Mouse (Mus musculus) intestine, embryonic 16.5 days (tissue): ENCODE data around the gene Ankdd1a. TPM values are rescaled to one million over a fixed set of nuclear protein-coding genes. Genes with fewer than 3 reads are reported as not detected.

ENCODE experiments used
- ATAC-seq: fragments of 200-750 bp; cut with Nextera tagmentation; 2 replicates; pipeline ENCODE4 v1.8.0; 2017; ENCODE audit warnings: moderate TSS enrichment, moderate library complexity
- H3K27ac ChIP-seq: fragments of 300-500 bp; sonication (generic); 2 replicates; pipeline ENCODE4 v1.5.1; 2014; ENCODE audit warnings: mild to moderate bottlenecking, low read length
- H3K27me3 ChIP-seq: fragments of 300-500 bp; sonication (generic); replicated peaks from 2 replicates; pipeline ENCODE4 v1.6.1; 2014; ENCODE audit warnings: low read length, control low read depth, mixed read lengths; ENCODE audit not compliant: control insufficient read depth, insufficient read depth
- H3K36me3 ChIP-seq: fragments of 300-500 bp; sonication (generic); 2 replicates; pipeline ENCODE4 v1.6.1; 2014; ENCODE audit warnings: low read length, control low read depth; ENCODE audit not compliant: control insufficient read depth, insufficient read depth
- H3K4me1 ChIP-seq: fragments of 300-500 bp; sonication (generic); 2 replicates; pipeline ENCODE4 v1.6.1; 2014; ENCODE audit warnings: low read length, control low read depth, mixed read lengths; ENCODE audit not compliant: control insufficient read depth, insufficient read depth
- H3K4me2 ChIP-seq: fragments of 300-500 bp; sonication (generic); 2 replicates; pipeline ENCODE4 v1.6.1; 2014; ENCODE audit warnings: low read depth, low read length, control low read depth
- H3K4me3 ChIP-seq: fragments of 300-500 bp; sonication (generic); 2 replicates; pipeline ENCODE4 v1.5.1; 2014; ENCODE audit warnings: mild to moderate bottlenecking, low read length
- H3K9ac ChIP-seq: fragments of 300-500 bp; sonication (generic); 2 replicates; pipeline ENCODE4 v1.6.1; 2014; ENCODE audit warnings: low read depth, low read length
- H3K9me3 ChIP-seq: fragments of 300-500 bp; sonication (generic); 2 replicates; pipeline ENCODE4 v1.6.1; 2016; ENCODE audit warnings: low read length, control low read depth; ENCODE audit not compliant: control insufficient read depth
- WGBS: fragments of 180-500 bp; shearing (Covaris S2); extraction: QIAGEN DNeasy Blood & Tissue Kit; methylation state at CpG from one replicate; pipeline ENCODE4 v1.1.7; 2014; 5-methylcytosine and 5-hydroxymethylcytosine counted together
- polyA plus RNA-seq: library from polyadenylated mRNA; unstranded; fragments of >200 nt; fragmentation: Nextera tagmentation; extraction: Ambion mirVana; gene quantifications from 2 replicates; pipeline ENCODE4 v1.2.1, GENCODE M21; 2015

Gene Ankdd1a
- polyA plus RNA-seq, 1 experiment from 2014 or later = not detected

DNA sequence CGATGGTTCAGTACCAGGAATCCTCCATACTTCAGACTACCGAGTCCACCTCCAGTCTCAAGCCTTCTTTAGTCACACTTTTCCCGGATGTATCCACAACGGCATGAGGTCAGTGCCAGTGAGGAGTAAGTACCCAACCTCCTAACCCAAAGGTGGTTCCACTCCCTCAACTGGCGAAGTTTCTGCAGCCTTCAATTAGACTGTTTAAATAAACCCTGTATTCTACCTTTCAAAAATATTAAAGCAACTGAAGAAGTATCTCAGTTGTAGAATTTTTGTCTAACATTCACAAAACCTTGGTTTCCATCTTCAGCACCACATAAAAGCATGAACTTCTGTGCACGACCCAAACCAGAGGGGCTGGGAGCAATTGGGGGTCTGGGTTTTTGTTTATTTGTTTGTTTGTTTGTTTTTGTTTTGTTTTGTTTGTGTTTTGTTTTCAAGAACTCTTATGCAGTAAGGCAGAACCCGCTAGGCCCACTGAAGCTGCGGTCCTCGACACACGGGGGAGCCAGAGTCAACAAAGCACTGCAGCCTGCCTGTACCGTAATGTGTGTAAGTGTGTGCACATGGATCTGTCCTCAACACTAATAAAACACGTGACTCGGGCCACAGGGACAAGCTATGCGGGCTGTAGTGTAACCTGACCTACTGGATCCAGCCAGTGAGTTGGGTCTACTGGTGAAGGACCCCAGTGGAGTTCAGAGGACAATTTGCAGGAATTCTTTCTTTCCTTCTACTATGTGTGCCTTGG lies 3.8 kb upstream of the Ankdd1a start:
- ATAC-seq = peak; percentile 86
- 25% methylated on average over 14 of the region's 14 CpGs for WGBS
- Histone ChIP-seq H3K9ac (no peak overlapping the region), H3K27ac (no peak overlapping the region), H3K4me2 (no peak overlapping the region), H3K4me1 (peaks cover 10% of the 10 kb centered on the region; the same call in 1 of the 2 replicates), H3K36me3 (no peaks in the 10 kb centered on the region), H3K4me3 (no peak overlapping the region), H3K27me3 (no peaks in the 10 kb centered on the region), H3K9me3 (no peaks in the 10 kb centered on the region)

- Histone ChIP-seq H3K4me1 (peaks cover 10% of the 10 kb centered on the region; the same call in 1 of the 2 replicates), H3K27ac (no peak overlapping the region), H3K27me3 (no peaks in the 10 kb centered on the region), H3K4me2 (peak overlapping the region; percentile 43), H3K36me3 (no peaks in the 10 kb centered on the region), H3K9ac (no peak overlapping the region), H3K9me3 (no peaks in the 10 kb centered on the region), H3K4me3 (no peak overlapping the region)
- 16% methylated on average over 11 of the region's 11 CpGs for WGBS
- ATAC-seq = no peak
These were observed 498 bp upstream of the Ankdd1a start for GRCm38 (mm10) chr9:65520505-65520876.

- no peaks in the 10 kb centered on the region for H3K27me3 ChIP-seq
- H3K4me1 ChIP-seq = peaks cover 2% of the 10 kb centered on the region; the same call in 1 of the 2 replicates
- 54% methylated on average over 3 of the region's 3 CpGs for WGBS
- no peak for ATAC-seq
- no peak overlapping the region for H3K9ac ChIP-seq
- H3K36me3 ChIP-seq = no peaks in the 10 kb centered on the region
- no peak overlapping the region for H3K27ac ChIP-seq
- no peak overlapping the region for H3K4me3 ChIP-seq
- no peaks in the 10 kb centered on the region for H3K9me3 ChIP-seq
- H3K4me2 ChIP-seq = no peak overlapping the region
These were observed 5.1 kb downstream of the Ankdd1a start for GRCm38 (mm10) chr9:65514851-65515261.

DNA sequence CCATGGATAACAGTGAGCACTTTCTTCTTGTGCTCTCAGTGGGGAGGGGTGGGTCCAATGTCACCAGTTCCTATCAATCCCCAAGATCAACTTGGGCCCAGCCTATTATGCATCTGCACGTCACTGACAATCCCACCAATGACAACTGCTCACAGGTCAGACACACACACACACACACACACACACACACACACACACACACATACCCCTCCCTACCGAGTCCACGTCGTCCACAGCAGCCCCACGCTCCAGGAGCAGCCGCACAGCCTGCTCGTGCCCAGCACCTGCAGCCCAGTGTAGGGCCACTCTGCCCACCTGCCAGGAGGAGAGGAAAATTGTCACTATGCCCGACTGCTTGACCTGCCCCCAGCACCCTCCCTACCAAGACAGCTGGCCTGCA lies 5.6 kb downstream of the Ankdd1a start:
- Histone ChIP-seq H3K4me3 (no peak overlapping the region), H3K27me3 (no peaks in the 10 kb centered on the region), H3K4me1 (0 out of 2 replicates have a peak, but pooled peaks cover 2% of the 10 kb centered on the region), H3K9me3 (no peaks in the 10 kb centered on the region), H3K4me2 (no peak overlapping the region), H3K36me3 (no peaks in the 10 kb centered on the region), H3K27ac (no peak overlapping the region), H3K9ac (no peak overlapping the region)
- no peak for ATAC-seq
- WGBS = 68% methylated on average over 8 of the region's 8 CpGs

- Histone ChIP-seq H3K27ac (no peak overlapping the region), H3K27me3 (no peaks in the 10 kb centered on the region), H3K4me3 (no peak overlapping the region), H3K4me2 (no peak overlapping the region), H3K36me3 (no peaks in the 10 kb centered on the region), H3K4me1 (peaks cover 7% of the 10 kb centered on the region; the same call in 1 of the 2 replicates), H3K9ac (no peak overlapping the region), H3K9me3 (no peaks in the 10 kb centered on the region)
- WGBS = 72% methylated on average over 3 of the region's 3 CpGs
- peak; percentile 76 for ATAC-seq
These were observed 7.5 kb downstream of the Ankdd1a start for GRCm38 (mm10) chr9:65512520-65512919.

GRCm38 (mm10) chr9:65508449-65508848 lies 11.5 kb downstream of the Ankdd1a start:
- H3K27me3 ChIP-seq = no peaks in the 10 kb centered on the region
- 0 out of 2 replicates have a peak overlapping the region, but pooled peaks have one; percentile 21 for H3K9ac ChIP-seq
- H3K27ac ChIP-seq = no peak overlapping the region
- peak; percentile 58 for ATAC-seq
- no peak overlapping the region for H3K4me2 ChIP-seq
- H3K36me3 ChIP-seq = no peaks in the 10 kb centered on the region
- H3K4me1 ChIP-seq = peaks cover 7% of the 10 kb centered on the region; the same call in 1 of the 2 replicates
- H3K9me3 ChIP-seq = no peaks in the 10 kb centered on the region
- WGBS = 35% methylated on average over 7 of the region's 7 CpGs
- H3K4me3 ChIP-seq = no peak overlapping the region

GRCm38 (mm10) chr9:65502721-65503505 lies 17.1 kb downstream of the Ankdd1a start:
- H3K4me2 ChIP-seq = no peak overlapping the region
- no peaks in the 10 kb centered on the region for H3K9me3 ChIP-seq
- H3K4me1 ChIP-seq = no peaks in the 10 kb centered on the region
- no peaks in the 10 kb centered on the region for H3K27me3 ChIP-seq
- no peak overlapping the region for H3K27ac ChIP-seq
- H3K4me3 ChIP-seq = no peak overlapping the region
- H3K9ac ChIP-seq = no peak overlapping the region
- no peaks in the 10 kb centered on the region for H3K36me3 ChIP-seq
- ATAC-seq = no peak
- WGBS = 71% methylated on average over 21 of the region's 21 CpGs

DNA sequence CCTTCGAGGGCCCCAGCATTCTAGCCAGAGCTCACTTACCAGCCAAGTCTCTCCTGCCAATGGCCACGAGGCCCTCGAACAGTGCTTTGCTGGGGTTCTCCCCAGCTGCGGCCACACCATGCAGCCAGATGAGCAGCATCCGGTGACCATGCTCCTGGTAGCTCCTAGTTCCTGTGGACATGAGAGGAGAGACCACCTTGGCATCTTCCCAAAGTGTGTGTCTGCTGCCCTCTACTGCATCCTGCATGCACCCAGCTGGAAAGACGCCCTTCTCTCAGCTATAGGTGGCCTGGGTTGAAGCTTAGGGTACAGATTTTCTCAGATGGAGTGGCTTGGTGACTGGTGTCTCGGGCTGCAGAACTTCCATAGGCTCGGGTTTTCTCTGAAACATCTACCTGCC lies 17.8 kb downstream of the Ankdd1a start:
- no peak for ATAC-seq

DNA sequence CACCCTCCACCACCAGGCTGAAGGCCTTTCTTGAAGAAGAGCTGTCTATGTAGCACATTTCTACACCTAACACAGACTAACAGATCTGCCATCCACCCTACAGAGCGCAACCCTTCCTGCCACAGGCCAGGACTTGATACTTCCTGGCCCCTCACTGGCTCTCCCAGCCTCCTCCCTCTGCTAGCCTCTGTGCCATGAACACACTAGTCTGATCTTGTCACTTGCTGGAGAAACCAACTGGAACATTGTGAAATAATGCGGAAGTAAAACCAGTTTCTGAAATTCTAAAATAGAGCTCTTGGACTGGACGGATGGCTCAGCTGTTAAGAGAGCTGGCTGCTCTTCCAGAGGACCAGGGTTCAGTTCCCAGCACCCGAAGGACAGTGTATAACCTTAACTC lies 27.1 kb downstream of the Ankdd1a start:
- WGBS = 90% methylated on average over 4 of the region's 4 CpGs

More for the DNA sequence above, 17.8 kb downstream of the Ankdd1a start:
- no peaks in the 10 kb centered on the region for H3K27me3 ChIP-seq
- no peak overlapping the region for H3K4me3 ChIP-seq
- H3K9ac ChIP-seq = no peak overlapping the region
- no peaks in the 10 kb centered on the region for H3K4me1 ChIP-seq
- H3K27ac ChIP-seq = no peak overlapping the region
- no peaks in the 10 kb centered on the region for H3K36me3 ChIP-seq
- 45% methylated on average over 8 of the region's 8 CpGs for WGBS
- H3K4me2 ChIP-seq = no peak overlapping the region
- no peaks in the 10 kb centered on the region for H3K9me3 ChIP-seq

More for the DNA sequence above, 27.1 kb downstream of the Ankdd1a start:
- H3K36me3 ChIP-seq = no peaks in the 10 kb centered on the region
- H3K4me2 ChIP-seq = no peak overlapping the region
- ATAC-seq = no peak
- H3K9ac ChIP-seq = no peak overlapping the region
- no peaks in the 10 kb centered on the region for H3K27me3 ChIP-seq
- H3K9me3 ChIP-seq = no peaks in the 10 kb centered on the region
- H3K4me1 ChIP-seq = no peaks in the 10 kb centered on the region
- H3K4me3 ChIP-seq = no peak overlapping the region
- H3K27ac ChIP-seq = no peak overlapping the region
